10 mouse cellular contexts compared by ENCODE assay signal in genomic region chr12:85112550-85113251, GRCm38 (mm10). TPM values are rescaled to one million over a fixed set of nuclear protein-coding genes. Genes with fewer than 3 reads are reported as not detected.
DNase-seq lines count a peak whose midpoint lies in the region; ATAC-seq and TF ChIP-seq lines count a peak whose summit lies in the region.
"Had no signal": no experiment of that assay in that cellular context is flagged by ENCODE, and none has a peak within 500 bp of the region (broad histone marks: within the 10 kb centered on the region; RNA-seq: fewer than 3 reads in every experiment).

No protein-coding gene starts in this region.

- no peak overlapping the region for H3K4me2 ChIP-seq in forebrain, embryonic 11.5 days (ENCODE audit: low read depth, low read length, severe bottlenecking)
- peak overlapping the region; percentile 86 for H3K4me2 ChIP-seq in hindbrain, embryonic 16.5 days (ENCODE audit: low read length)
- peak overlapping the region; percentile 98 for H3K4me2 ChIP-seq in liver, embryonic 14.5 days (ENCODE audit: low read depth)

- no peaks in the 10 kb centered on the region for H3K27me3 ChIP-seq in forebrain, embryonic 10.5 days (ENCODE audit: poor library complexity, severe bottlenecking)
- H3K27me3 ChIP-seq in forebrain, embryonic 11.5 days (ENCODE audit: control insufficient read depth, insufficient read depth, low read length), result no peaks in the 10 kb centered on the region
- no peaks in the 10 kb centered on the region for H3K27me3 ChIP-seq in liver, adult 2 months (ENCODE audit: control insufficient read depth, insufficient read depth, low read length)
- H3K27me3 ChIP-seq in hindbrain, embryonic 16.5 days (replicated peaks; ENCODE audit: control insufficient read depth, insufficient read depth, low read length), result no peaks in the 10 kb centered on the region
- H3K27me3 ChIP-seq in liver, embryonic 14.5 days (ENCODE audit: control insufficient read depth, insufficient read depth, low read length), result no peaks in the 10 kb centered on the region

- no peaks in the 10 kb centered on the region for H3K9me3 ChIP-seq in forebrain, embryonic 10.5 days
- no peaks in the 10 kb centered on the region for H3K9me3 ChIP-seq in forebrain, embryonic 11.5 days (ENCODE audit: control insufficient read depth, low read length)
- H3K9me3 ChIP-seq in hindbrain, embryonic 16.5 days (ENCODE audit: control insufficient read depth, low read length), result no peaks in the 10 kb centered on the region
- H3K9me3 ChIP-seq in liver, embryonic 14.5 days (ENCODE audit: control insufficient read depth, low read length), result no peaks in the 10 kb centered on the region

- H3K4me1 ChIP-seq in forebrain, embryonic 10.5 days, result peaks cover 44% of the 10 kb centered on the region
- peaks cover 6% of the 10 kb centered on the region for H3K4me1 ChIP-seq in forebrain, embryonic 11.5 days (replicated peaks; ENCODE audit: control insufficient read depth, insufficient read depth, low read length)
- H3K4me1 ChIP-seq in liver, adult 2 months (ENCODE audit: control insufficient read depth, insufficient read depth, low read length), result peaks cover 21% of the 10 kb centered on the region
- peaks cover 22% of the 10 kb centered on the region for H3K4me1 ChIP-seq in hindbrain, embryonic 16.5 days (ENCODE audit: control insufficient read depth, insufficient read depth, low read depth, low read length)
- H3K4me1 ChIP-seq in liver, embryonic 14.5 days (replicated peaks; ENCODE audit: control insufficient read depth in 2 of 2, insufficient read depth in 2 of 2, low read length in 1 of 2), result peaks cover 32 to 38% of the 10 kb centered on the region in 2 experiments

- TF ChIP-seq POLR2A in liver, adult 2 months (IDR thresholded peaks at IDR 0.05; ENCODE audit: extremely low read depth, insufficient read depth, low read length), result no peak

- DNase-seq in forebrain, embryonic 10.5 days (ENCODE audit: extremely low spot score, low spot score), result no peak
- no peak for DNase-seq in forebrain, embryonic 11.5 days (ENCODE audit: low spot score)
- peak; percentile 83 for DNase-seq in liver, adult 2 months (ENCODE audit: extremely low read depth, low read depth, low spot score)
- DNase-seq in liver, result no peak
- peak in 2 of 3 experiments; percentile 30 to 41 for DNase-seq in liver, embryonic 14.5 days (ENCODE audit: low read depth in 3 of 3, low spot score in 3 of 3)
- DNase-seq in adrenal gland, postnatal 14 days, result no peak
- DNase-seq in left cerebral cortex, postnatal 25 days (ENCODE audit: low spot score in 2 of 2), result no peak
- DNase-seq: cerebellum, adult 11-12 months; thymus, postnatal 36 days had no signal

- intact Hi-C loops in left cerebral cortex, postnatal 25 days (cut with DNase I), result no loop called here

- TF ChIP-seq CTCF in liver, adult 2 months (IDR thresholded peaks at IDR 0.05; ENCODE audit: low read depth, low read length), result no peak
- no peak for TF ChIP-seq CTCF in liver, embryonic 14.5 days (IDR thresholded peaks at IDR 0.05; ENCODE audit: low read depth)

- peak overlapping the region; percentile 79; the same call in 1 of the 2 replicates for H3K4me3 ChIP-seq in forebrain, embryonic 10.5 days
- no peak overlapping the region for H3K4me3 ChIP-seq in forebrain, embryonic 11.5 days (ENCODE audit: low read depth, low read length)
- H3K4me3 ChIP-seq in liver, adult 2 months (ENCODE audit: insufficient read depth, low read depth, low read length), result 0 out of 2 replicates have a peak overlapping the region, but pooled peaks have one; percentile 6
- H3K4me3 ChIP-seq in hindbrain, embryonic 16.5 days (ENCODE audit: low read length), result no peak overlapping the region
- H3K4me3 ChIP-seq in liver, embryonic 14.5 days (ENCODE audit: insufficient read depth in 1 of 2, low read depth in 2 of 2, low read length in 2 of 2), result peak overlapping the region; percentile 31 to 74

- no peak overlapping the region for H3K27ac ChIP-seq in forebrain, embryonic 10.5 days
- H3K27ac ChIP-seq in forebrain, embryonic 11.5 days (ENCODE audit: low read depth, low read length), result no peak overlapping the region
- peak overlapping the region; percentile 69 for H3K27ac ChIP-seq in liver, adult 2 months (replicated peaks; ENCODE audit: insufficient read depth, low read depth, low read length)
- H3K27ac ChIP-seq in hindbrain, embryonic 16.5 days (ENCODE audit: low read depth, low read length), result no peak overlapping the region
- peak overlapping the region; percentile 61 for H3K27ac ChIP-seq in liver, embryonic 14.5 days

- WGBS in forebrain, embryonic 10.5 days, result 90% methylated on average over 7 of the region's 7 CpGs
- WGBS in forebrain, embryonic 11.5 days, result 92% methylated on average over 7 of the region's 7 CpGs
- 29% methylated on average over 7 of the region's 7 CpGs for WGBS in liver, adult 2 months
- 93% methylated on average over 7 of the region's 7 CpGs for WGBS in hindbrain, embryonic 16.5 days
- WGBS in liver, embryonic 14.5 days (ENCODE audit: insufficient replicate concordance), result 57% methylated on average over 7 of the region's 7 CpGs

- peak; percentile 51 for TF ChIP-seq EP300 in liver, embryonic 14.5 days (IDR thresholded peaks at IDR 0.05; ENCODE audit: low read depth)

- no peak overlapping the region for H3K9ac ChIP-seq in forebrain, embryonic 11.5 days (ENCODE audit: low read length)
- H3K9ac ChIP-seq in liver, adult 2 months (ENCODE audit: low read depth, low read length), result peak overlapping the region; percentile 29; the same call in 1 of the 2 replicates
- H3K9ac ChIP-seq in hindbrain, embryonic 16.5 days (ENCODE audit: low read depth, low read length), result no peak overlapping the region
- H3K9ac ChIP-seq in liver, embryonic 14.5 days (replicated peaks), result peak overlapping the region; percentile 80

- peaks cover 40% of the 10 kb centered on the region for H3K36me3 ChIP-seq in forebrain, embryonic 10.5 days (replicated peaks)
- H3K36me3 ChIP-seq in forebrain, embryonic 11.5 days (ENCODE audit: control insufficient read depth, insufficient read depth, low read length), result no peaks in the 10 kb centered on the region
- peaks cover 15% of the 10 kb centered on the region for H3K36me3 ChIP-seq in liver, adult 2 months (ENCODE audit: control insufficient read depth, insufficient read depth, low read length)
- peaks cover 5% of the 10 kb centered on the region; the same call in 1 of the 2 replicates for H3K36me3 ChIP-seq in hindbrain, embryonic 16.5 days (ENCODE audit: control insufficient read depth, insufficient read depth, low read length)
- H3K36me3 ChIP-seq in liver, embryonic 14.5 days (replicated peaks; ENCODE audit: control insufficient read depth, insufficient read depth, low read depth), result peaks cover 19% of the 10 kb centered on the region

- ATAC-seq in forebrain, embryonic 11.5 days (replicated peaks; ENCODE audit: low FRiP score), result no peak
- no peak for ATAC-seq in hindbrain, embryonic 16.5 days
- ATAC-seq in liver, embryonic 14.5 days (ENCODE audit: insufficient read depth), result no peak

- peaks cover 23% of the 10 kb centered on the region; the same call in 1 of the 2 replicates for H3K79me2 ChIP-seq in liver, adult 2 months (ENCODE audit: control insufficient read depth, insufficient read depth, low read length)

RNA-seq across cellular contexts. Expression of gene Dlst, which starts 2.1 kb away (rescaled TPM):
- polyA plus RNA-seq in forebrain, embryonic 10.5 days (2016; fragmentation: Nextera tagmentation; extraction: Ambion mirVana), result 113 and 122 TPM in 2 replicates
- polyA plus RNA-seq in forebrain, embryonic 11.5 days (2014; fragmentation: Nextera tagmentation; extraction: Ambion mirVana), result 118 TPM in 2 replicates
- 149 and 150 TPM in 2 replicates for total RNA-seq in liver, adult 2 months (2014; rRNA removed)
- 111 and 112 TPM in 2 replicates for polyA plus RNA-seq in liver, adult 2 months (2012; rRNA removed)
- 122 and 129 TPM in 2 replicates for polyA plus RNA-seq in hindbrain, embryonic 16.5 days (2015; fragmentation: Nextera tagmentation; extraction: Ambion mirVana)
- 54.6 and 73.7 TPM in 2 replicates for polyA plus RNA-seq in liver, embryonic 14.5 days (2012; rRNA removed)
- 59.2 and 67.8 TPM in 2 replicates for polyA plus RNA-seq in liver, embryonic 14.5 days (2014; fragmentation: Nextera tagmentation; extraction: Ambion mirVana)
- 692 and 702 TPM in 2 replicates for total RNA-seq in adrenal gland, postnatal 14 days (2021)
- total RNA-seq in left cerebral cortex, postnatal 25 days (2021), result 100 to 1,000 TPM; 157 TPM

RNA-seq across cellular contexts. Expression of gene Prox2, which starts 2.1 kb away (rescaled TPM):
- 2.3 and 2.7 TPM in 2 replicates for polyA plus RNA-seq in forebrain, embryonic 10.5 days (2016; fragmentation: Nextera tagmentation; extraction: Ambion mirVana)
- polyA plus RNA-seq in forebrain, embryonic 11.5 days (2014; fragmentation: Nextera tagmentation; extraction: Ambion mirVana), result 2.5 and 3.5 TPM in 2 replicates
- 1.8 and 1.9 TPM in 2 replicates for total RNA-seq in liver, adult 2 months (2014; rRNA removed)
- 1.3 and 1.5 TPM in 2 replicates for polyA plus RNA-seq in liver, adult 2 months (2012; rRNA removed)
- 1.2 and 1.6 TPM in 2 replicates for polyA plus RNA-seq in hindbrain, embryonic 16.5 days (2015; fragmentation: Nextera tagmentation; extraction: Ambion mirVana)
- polyA plus RNA-seq in liver, embryonic 14.5 days (2012; rRNA removed), result 1.0 and 1.2 TPM in 2 replicates
- polyA plus RNA-seq in liver, embryonic 14.5 days (2014; fragmentation: Nextera tagmentation; extraction: Ambion mirVana), result 2.2 and 2.8 TPM in 2 replicates
- total RNA-seq in adrenal gland, postnatal 14 days (2021), result 4.7 and 6.7 TPM in 2 replicates
- 1 to 10 TPM; 1.3 to 1.4 TPM for total RNA-seq in left cerebral cortex, postnatal 25 days (2021)

RNA-seq across cellular contexts. Expression of gene Rps6kl1, which starts 38.4 kb away (rescaled TPM):
- polyA plus RNA-seq in forebrain, embryonic 10.5 days (2016; fragmentation: Nextera tagmentation; extraction: Ambion mirVana), result 0.89 and 1.0 TPM in 2 replicates
- 1.9 and 2.8 TPM in 2 replicates for polyA plus RNA-seq in forebrain, embryonic 11.5 days (2014; fragmentation: Nextera tagmentation; extraction: Ambion mirVana)
- 0.28 and 0.34 TPM in 2 replicates for total RNA-seq in liver, adult 2 months (2014; rRNA removed)
- 0.39 and 0.48 TPM in 2 replicates for polyA plus RNA-seq in liver, adult 2 months (2012; rRNA removed)
- polyA plus RNA-seq in hindbrain, embryonic 16.5 days (2015; fragmentation: Nextera tagmentation; extraction: Ambion mirVana), result 39.0 and 39.4 TPM in 2 replicates
- polyA plus RNA-seq in liver, embryonic 14.5 days (2012; rRNA removed), result 0.31 and 0.57 TPM in 2 replicates
- polyA plus RNA-seq in liver, embryonic 14.5 days (2014; fragmentation: Nextera tagmentation; extraction: Ambion mirVana), result 0.30 and 0.57 TPM in 2 replicates
- 1.7 and 2.2 TPM in 2 replicates for total RNA-seq in adrenal gland, postnatal 14 days (2021)
- total RNA-seq in left cerebral cortex, postnatal 25 days (2021), result 10 to 100 TPM; 31.8 to 35.5 TPM

Comparison
In these comparisons a context has a peak if more than half of its experiments do, and no peak if none do; other contexts are left out.
1. DNase-seq: peak in liver, adult 2 months (single experiment) and liver, embryonic 14.5 days (2 of 3); none in forebrain, embryonic 10.5 days (single experiment), forebrain, embryonic 11.5 days (single experiment), liver (single experiment), adrenal gland, postnatal 14 days (single experiment) and left cerebral cortex, postnatal 25 days (0 of 2).
2. H3K4me3 ChIP-seq: peak in forebrain, embryonic 10.5 days (single experiment), liver, adult 2 months (single experiment) and liver, embryonic 14.5 days (2 of 2); none in forebrain, embryonic 11.5 days (single experiment) and hindbrain, embryonic 16.5 days (single experiment).
3. H3K27ac ChIP-seq: peak in liver, adult 2 months (single experiment) and liver, embryonic 14.5 days (single experiment); none in forebrain, embryonic 10.5 days (single experiment), forebrain, embryonic 11.5 days (single experiment) and hindbrain, embryonic 16.5 days (single experiment).
4. H3K9ac ChIP-seq: peak in liver, adult 2 months (single experiment) and liver, embryonic 14.5 days (single experiment); none in forebrain, embryonic 11.5 days (single experiment) and hindbrain, embryonic 16.5 days (single experiment).
5. RNA of gene Rps6kl1, which starts 38.4 kb away (polyA plus RNA-seq): 39.0 to 39.4 TPM in hindbrain, embryonic 16.5 days; 1.9 to 2.8 TPM in forebrain, embryonic 11.5 days, 0.89 to 1.0 TPM in forebrain, embryonic 10.5 days, 0.30 to 0.57 TPM in liver, embryonic 14.5 days and 0.39 to 0.48 TPM in liver, adult 2 months; every median in the first group is over 10 times any median in the second.